Mouse (Mus musculus): ENCODE data around the gene Pdxk.

The Pdxk gene

GRCm38 (mm10) chr10:78460463-78460862 lies 4.3 kb downstream of the Pdxk start:
- DNase-seq (ENCODE audit: low read depth, low spot score) = no peak

DNA sequence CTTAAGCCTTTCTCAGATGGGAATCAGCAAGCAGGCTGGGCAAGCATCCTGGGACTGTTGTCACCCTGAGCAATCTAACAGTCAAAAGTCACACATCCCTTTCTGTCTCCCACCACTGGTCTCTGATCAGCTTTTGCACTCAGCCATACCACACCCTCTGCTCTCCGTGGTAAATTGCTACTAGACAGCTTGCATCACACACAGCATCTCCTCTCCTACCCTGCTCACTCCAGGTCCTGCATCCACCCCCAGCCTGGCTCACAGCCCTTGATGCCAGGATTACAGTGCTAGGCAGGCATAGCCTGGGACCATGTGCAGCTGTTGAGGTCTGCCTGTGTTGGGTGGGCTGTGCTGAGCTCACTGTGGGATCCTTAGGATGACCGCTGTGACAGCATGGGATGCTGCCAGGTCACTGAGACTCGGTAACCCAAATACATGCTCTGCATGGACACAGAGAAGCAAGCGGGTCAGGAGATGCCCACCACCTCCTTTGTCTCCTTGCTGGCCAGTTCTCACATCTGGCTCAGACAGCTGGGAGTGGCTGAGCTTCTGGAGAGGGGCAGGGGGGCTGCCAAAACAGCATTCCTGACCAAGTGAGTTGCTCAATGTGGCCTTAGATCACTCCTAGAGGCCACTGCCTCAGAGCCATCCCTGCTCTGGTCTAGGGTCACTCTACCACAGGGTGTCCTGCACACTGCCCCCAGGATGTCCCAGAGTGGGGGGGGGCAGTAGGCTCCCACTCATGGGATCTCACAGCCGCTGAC lies 6.2 kb downstream of the Pdxk start:
- no peak for DNase-seq (ENCODE audit: low read depth, low spot score)

GRCm38 (mm10) chr10:78457495-78458347 lies 7.1 kb downstream of the Pdxk start:
- peak; percentile 52 for DNase-seq (ENCODE audit: low read depth, low spot score)

- DNase-seq (ENCODE audit: low read depth, low spot score) = no peak
These were observed 8.1 kb downstream of the Pdxk start for GRCm38 (mm10) chr10:78456696-78457095.

DNA sequence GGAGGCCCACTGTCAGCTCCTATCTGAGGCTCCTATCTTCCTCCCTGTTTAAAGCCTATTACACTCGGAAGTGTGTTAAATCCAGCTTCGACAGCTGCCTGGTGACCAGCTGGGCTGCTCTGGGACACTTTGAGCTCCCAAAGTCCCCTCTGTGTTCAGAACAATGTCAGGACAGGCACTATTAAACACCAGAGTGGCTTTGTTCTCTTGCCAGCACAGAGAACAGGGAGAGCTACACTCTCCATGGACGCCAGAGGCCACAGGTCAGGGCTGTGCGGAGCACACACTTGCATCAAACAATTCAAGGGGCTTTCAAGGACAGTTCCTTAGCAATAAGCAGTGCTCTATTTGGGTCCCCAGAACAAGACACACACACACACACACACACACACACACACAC lies 12.1 kb downstream of the Pdxk start:
- no peak for DNase-seq (ENCODE audit: low read depth, low spot score)

DNA sequence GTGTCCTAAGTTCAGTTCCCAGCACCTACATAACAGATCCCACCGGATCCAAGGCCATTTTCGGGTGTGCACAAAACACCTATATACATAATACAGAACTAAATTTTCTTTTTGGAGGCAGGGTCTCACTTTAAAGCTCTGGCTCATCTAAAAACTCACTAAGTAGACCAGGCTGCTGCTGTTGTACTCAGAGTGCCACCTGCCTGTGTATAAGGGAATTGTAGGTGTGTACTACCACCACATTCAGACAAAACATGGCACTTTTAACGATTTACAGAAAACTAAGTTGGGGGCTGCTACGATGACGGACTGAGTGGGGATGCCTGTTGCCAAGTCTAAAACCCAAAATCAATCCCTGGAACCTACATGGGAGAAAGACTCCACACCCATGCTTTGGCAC lies 14.0 kb downstream of the Pdxk start:
- DNase-seq (ENCODE audit: low read depth, low spot score) = no peak

- DNase-seq (ENCODE audit: low read depth, low spot score) = no peak
These were observed 17.4 kb downstream of the Pdxk start for GRCm38 (mm10) chr10:78447396-78447795.

GRCm38 (mm10) chr10:78446195-78446594 lies 18.6 kb downstream of the Pdxk start:
- DNase-seq (ENCODE audit: low read depth, low spot score) = no peak

DNA sequence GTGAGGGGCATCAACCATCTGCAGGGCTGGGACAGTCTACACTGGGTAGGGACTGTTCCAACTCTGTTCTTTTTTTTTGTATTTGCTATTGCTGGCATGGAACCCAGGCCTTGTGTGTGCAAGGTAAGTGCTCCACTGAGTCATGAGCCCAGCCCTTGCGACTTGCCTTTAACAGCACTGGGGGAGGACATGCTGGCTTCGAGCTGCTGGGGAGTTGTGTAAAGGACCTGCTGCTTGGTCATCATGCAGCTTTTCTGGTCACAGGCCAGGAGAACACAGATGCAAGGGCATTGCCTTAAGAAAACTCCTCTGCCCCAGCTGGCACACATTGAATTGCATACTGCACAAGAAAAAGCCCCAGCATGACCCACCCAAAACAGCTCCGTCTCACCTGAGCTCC lies 22.5 kb downstream of the Pdxk start:
- no peak for DNase-seq (ENCODE audit: low read depth, low spot score)

GRCm38 (mm10) chr10:78441606-78442005 lies 23.2 kb downstream of the Pdxk start:
- DNase-seq (ENCODE audit: low read depth, low spot score) = peak; percentile 97

DNA sequence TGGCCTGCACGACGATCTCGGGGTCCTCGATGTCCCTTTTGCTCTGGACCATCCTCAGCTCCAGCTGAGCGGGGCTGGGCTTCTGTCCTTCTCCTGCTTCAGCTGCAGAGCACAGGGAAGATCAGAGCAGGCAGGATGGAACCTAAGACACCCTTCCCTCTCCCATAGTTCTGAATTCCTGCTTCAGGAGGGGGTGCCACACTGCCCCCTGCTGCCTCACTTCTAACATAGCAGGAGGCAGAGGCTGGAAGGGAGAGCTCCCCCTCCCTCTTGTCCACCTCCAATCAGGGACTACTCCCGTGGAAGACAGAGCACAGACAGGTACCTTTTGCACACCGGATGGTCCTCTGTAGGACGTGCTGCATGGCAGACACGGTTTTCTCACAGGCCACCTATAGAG lies 24.0 kb downstream of the Pdxk start:
- DNase-seq (ENCODE audit: low read depth, low spot score) = peak; percentile 75

GRCm38 (mm10) chr10:78439990-78440389 lies 24.8 kb downstream of the Pdxk start:
- DNase-seq (ENCODE audit: low read depth, low spot score) = no peak

DNA sequence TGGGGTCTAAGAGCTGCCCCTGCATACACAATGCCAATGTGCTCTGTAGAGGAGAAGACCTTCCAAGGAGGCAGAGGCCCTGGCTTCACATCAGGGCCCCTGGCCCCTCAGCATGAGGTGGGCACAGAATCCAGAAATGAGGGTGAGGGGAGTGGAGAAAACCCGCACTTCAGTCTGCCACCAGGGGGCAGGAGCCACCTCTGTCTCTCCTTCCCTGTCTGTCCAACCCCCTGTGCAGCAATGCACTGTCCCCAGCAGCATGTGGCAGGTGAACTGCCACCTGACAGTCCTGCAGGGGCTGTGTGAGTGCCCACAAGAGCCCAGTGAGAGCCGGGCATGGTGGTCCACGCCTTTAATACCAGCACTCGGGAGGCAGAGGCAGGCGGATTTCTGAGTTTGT lies 25.2 kb downstream of the Pdxk start:
- peak; percentile 48 for DNase-seq (ENCODE audit: low read depth, low spot score)

DNA sequence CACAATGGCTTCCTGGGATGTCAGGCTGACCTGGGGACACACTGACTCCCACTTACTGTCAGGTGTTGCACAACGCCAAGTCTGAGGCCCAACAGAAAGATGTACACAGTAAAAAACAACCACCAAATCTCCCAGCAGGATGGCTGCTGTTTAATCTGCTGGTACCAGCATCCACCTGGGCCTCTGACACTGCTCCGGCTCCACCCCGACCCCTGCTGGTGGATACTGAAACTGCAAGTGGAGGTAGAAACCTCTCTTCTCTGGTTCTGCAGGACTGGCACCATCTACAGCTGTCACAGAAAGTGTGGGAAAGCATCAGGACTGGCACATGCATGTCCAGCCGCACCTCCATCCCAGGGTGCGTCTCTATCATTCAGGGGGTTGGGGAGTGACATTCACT lies 26.7 kb downstream of the Pdxk start:
- DNase-seq (ENCODE audit: low read depth, low spot score) = peak; percentile 71

DNA sequence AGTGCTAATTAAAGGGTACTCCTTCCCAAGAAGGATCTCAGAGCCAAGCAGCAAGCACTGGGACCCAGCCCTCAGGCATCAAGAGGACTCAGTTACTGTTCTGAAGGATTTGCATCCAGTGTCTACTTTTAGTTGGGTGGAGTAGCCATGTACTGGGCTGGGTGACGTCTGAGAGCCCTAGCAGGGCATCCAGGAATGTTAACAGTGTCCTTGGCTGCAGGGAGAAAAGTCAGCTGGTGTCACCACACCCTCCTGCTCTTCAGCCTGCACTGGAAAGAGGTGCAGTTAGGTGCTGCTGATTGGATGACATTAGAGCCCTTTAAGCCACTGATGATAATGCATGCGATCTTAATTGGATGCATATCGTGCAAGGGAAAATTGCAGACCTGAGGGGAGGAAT lies 31.9 kb downstream of the Pdxk start:
- DNase-seq (ENCODE audit: low read depth, low spot score) = no peak

DNA sequence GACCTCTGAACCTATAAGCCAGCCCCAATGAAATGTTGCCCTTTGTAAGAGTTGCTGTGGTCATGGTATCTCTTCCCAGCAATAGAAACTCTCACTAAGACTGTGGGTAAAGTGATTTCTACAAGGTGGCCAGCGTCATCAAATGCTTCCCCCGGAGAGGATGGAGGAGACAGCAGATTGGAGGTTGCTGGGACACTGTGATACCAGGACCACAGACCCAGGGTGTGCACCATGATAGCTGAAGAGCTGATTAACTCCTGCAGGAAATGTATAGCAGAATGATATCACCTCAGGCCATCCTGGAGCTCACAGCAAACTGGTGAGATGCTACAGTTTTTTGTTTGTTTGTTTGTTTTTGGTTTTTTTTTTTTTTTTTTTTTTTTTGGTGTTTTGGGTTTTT lies 35.0 kb downstream of the Pdxk start:
- no peak for DNase-seq (ENCODE audit: low read depth, low spot score)

GRCm38 (mm10) chr10:78429180-78429579 lies 35.6 kb downstream of the Pdxk start:
- DNase-seq (ENCODE audit: low read depth, low spot score) = no peak

GRCm38 (mm10) chr10:78428070-78428469 lies 36.7 kb downstream of the Pdxk start:
- DNase-seq (ENCODE audit: low read depth, low spot score) = peak; percentile 89

DNA sequence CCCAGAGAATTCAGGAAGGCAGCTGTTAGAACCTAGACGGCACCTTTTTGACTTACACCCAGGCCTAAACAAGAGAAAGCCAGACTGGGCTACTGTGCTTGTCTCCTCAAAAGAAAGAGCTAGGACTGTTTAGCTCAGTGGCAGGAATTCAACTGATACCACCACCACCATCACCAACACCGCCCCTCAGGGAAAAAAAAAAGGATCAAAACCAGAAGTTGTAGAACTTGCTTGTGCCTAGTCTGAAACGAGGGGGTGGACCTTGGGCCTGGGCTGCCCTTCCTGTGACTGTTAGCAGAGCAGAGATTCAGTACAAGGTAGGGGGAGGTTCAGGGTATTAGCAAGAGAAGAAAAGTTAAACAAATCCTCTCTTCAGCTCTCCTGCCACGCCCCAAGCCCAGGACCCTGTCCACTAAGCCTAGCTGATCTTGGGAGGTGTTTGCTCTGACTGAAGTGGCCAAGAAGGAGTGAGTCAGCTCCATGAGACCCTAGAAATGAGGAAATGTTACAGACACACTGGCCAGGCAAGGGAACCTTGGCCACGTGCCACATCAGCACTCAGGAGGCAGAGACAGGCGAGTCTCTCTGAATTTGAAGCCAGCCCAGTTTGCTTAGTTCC lies 38.5 kb downstream of the Pdxk start:
- DNase-seq (ENCODE audit: low read depth, low spot score) = peak; percentile 48

DNA sequence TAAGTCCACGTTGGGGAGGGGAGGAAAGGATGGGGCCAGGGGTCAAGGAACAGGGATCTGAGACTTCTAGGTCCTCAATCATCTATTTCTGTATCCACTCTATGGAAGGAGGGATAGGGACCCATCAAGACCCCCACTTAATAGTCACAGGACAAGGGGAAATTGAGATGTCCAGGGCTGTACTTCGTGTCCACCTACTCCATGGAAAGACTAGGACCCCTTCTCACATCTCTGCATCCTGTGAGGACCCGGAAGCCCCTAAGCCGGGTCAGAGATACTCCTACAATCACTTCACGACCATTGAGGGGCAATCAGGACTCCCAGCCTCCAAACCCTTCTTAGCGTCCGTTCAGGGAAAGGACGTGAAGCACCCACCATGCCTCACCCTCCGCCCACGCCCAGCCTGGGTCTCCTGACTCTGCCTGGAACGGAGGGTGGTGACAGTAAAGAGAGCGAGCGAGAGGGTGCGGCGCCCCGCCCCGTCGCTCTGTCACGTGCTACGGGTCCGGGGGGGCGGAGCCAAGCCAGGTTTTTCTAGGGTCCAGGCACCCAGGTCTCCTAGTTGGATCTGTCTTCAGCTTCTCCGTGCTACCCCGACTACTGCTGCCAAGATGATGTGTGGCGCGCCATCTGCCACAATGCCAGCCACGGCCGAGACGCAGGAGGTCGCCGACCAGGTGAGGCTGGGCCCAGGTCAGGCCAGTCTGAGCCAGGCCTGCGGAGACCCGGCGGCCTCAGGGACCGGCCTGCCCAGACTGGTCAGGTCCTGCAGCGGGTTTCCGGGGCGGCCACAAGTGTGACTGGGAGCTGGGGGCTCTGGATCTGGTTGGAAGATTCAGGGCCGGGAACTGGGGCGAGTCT lies 39.4 kb downstream of the Pdxk start, which contains the start of gene Cstb:
TSS of gene Cstb (plus strand) at position 489 of the 861 bp plus-strand sequence.
- DNase-seq (ENCODE audit: low read depth, low spot score) = peak; percentile 87

GRCm38 (mm10) chr10:78422614-78423013 lies 42.2 kb downstream of the Pdxk start:
- DNase-seq (ENCODE audit: low read depth, low spot score) = peak; percentile 69

All from R1 (cell line).